Mouse (Mus musculus): ENCODE results near the gene Ndufb6. TPM values are rescaled to one million over a fixed set of nuclear protein-coding genes. Genes with fewer than 3 reads are reported as not detected.

Gene Ndufb6
- total RNA-seq, 2 experiments from 2014 or later, result 166 to 192 TPM

- no peak for DNase-seq (ENCODE audit: extremely low spot score in 1 of 2, low spot score in 1 of 2)
These were observed 14.9 kb downstream of the Ndufb6 start for GRCm38 (mm10) chr4:40264321-40264720.

- DNase-seq (ENCODE audit: extremely low spot score in 1 of 2, low spot score in 1 of 2), result no peak
These were observed 24.7 kb downstream of the Ndufb6 start for GRCm38 (mm10) chr4:40254385-40255103.

DNA sequence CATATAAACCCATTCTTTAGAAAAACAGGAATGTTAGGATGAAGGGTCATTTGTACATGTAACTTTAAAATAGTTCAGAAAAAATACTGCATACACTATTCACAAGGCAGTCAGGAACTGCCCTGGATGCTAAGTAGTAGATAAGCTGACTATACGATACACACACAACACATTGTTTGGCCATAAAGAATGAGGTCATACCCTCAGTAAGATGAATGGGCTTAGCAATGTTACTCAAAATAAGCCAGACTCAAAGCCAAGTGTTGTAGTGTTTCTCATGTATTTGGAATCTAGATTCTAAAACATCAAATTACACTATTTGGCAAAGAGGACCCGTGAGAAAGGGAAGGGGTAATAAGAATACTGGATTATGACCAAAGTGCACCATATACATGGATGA, 25.5 kb downstream of the Ndufb6 start:
- no peak for DNase-seq (ENCODE audit: extremely low spot score in 1 of 2, low spot score in 1 of 2)

- no peak for DNase-seq (ENCODE audit: extremely low spot score in 1 of 2, low spot score in 1 of 2)
These were observed 28.2 kb downstream of the Ndufb6 start for GRCm38 (mm10) chr4:40250984-40251383.

- DNase-seq (ENCODE audit: extremely low spot score in 1 of 2, low spot score in 1 of 2), result no peak
These were observed 35.2 kb downstream of the Ndufb6 start for GRCm38 (mm10) chr4:40244035-40244434.

DNA sequence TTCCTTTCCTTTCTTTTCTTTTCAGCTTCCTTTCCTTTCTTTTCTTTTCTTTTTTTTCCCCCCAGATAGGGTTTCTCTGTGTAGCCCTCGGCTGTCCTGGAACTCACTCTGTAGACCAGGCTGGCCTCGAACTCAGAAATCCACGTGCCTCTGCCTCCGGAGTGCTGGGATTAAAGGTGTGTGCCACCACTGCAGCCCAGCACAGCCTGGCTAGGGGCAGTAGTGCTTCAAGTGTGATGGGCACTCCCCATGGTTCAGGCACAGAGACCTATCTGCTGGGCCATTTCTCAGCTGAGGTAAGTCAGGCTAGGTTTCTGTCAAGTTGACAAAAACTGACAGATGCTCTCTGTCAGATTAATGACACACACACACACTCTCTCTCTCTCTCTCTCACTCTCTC, 36.2 kb downstream of the Ndufb6 start:
- DNase-seq (ENCODE audit: extremely low spot score in 1 of 2, low spot score in 1 of 2), result no peak

DNA sequence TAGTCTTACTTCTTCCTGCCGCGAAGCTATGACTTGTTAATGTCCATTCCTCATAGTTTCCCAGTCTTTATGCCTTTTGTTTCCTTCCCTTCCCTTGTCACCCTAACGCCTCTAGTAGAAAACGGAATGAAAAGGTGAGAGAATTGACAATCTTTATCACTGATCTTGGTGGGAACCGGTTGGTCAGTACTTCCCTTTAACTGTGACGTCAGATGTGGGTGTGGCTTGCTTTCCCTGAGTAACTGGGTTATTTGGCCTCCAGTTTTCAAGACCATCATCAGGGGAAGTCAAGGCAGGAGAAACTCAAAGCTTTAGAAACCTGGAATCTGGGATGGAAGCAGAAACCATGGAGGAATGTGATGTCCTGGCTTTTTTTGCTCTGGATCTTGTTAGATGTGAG, 37.3 kb downstream of the Ndufb6 start:
- DNase-seq (ENCODE audit: extremely low spot score in 1 of 2, low spot score in 1 of 2), result no peak

GRCm38 (mm10) chr4:40240272-40240744, 38.9 kb downstream of the Ndufb6 start:
- no peak for DNase-seq (ENCODE audit: extremely low spot score in 1 of 2, low spot score in 1 of 2)

- DNase-seq (ENCODE audit: extremely low spot score in 1 of 2, low spot score in 1 of 2), result no peak
These were observed 39.6 kb downstream of the Ndufb6 start, which contains the start of gene Ddx58 for GRCm38 (mm10) chr4:40239409-40240271. Gene Ddx58 (minus strand): TSS chr4:40239828.

- no peak for DNase-seq (ENCODE audit: extremely low spot score in 1 of 2, low spot score in 1 of 2)
These were observed 40.5 kb downstream of the Ndufb6 start for GRCm38 (mm10) chr4:40238483-40239408.

- DNase-seq (ENCODE audit: extremely low spot score in 1 of 2, low spot score in 1 of 2), result no peak
These were observed 42.4 kb downstream of the Ndufb6 start for GRCm38 (mm10) chr4:40236829-40237228.

GRCm38 (mm10) chr4:40234256-40234655, 45.0 kb downstream of the Ndufb6 start:
- no peak for DNase-seq (ENCODE audit: extremely low spot score in 1 of 2, low spot score in 1 of 2)

DNA sequence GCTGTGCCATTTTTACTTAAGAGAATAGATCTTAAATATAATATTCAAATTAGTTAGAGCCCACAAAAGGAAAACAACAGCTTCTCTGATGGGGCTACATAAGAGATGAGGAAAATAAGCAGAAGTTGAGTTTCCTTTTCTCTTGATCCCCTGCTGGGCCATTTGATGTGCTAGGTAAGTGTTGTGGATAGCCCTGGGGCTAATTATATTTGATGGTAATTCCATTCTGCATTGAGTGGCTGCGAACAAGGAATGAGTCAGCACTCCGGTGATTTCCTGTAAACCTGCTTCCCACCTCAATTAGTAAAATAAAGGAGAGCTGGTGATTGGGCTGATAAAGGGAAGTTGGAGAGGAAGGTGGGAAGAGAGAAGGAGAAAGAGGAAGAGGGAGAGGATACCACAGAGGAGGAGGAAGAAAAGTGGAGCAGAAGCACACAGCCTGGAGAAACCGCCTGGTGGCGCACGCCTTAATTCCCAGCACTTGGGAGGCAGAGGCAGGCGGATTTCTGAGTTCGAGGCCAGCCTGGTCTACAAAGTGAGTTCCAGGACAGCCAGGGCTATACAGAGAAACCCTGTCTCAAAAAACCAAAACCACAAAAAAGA, 46.1 kb downstream of the Ndufb6 start:
- DNase-seq (ENCODE audit: extremely low spot score in 1 of 2, low spot score in 1 of 2), result no peak

- DNase-seq (ENCODE audit: extremely low spot score in 1 of 2, low spot score in 1 of 2), result no peak
These were observed 49.5 kb downstream of the Ndufb6 start for GRCm38 (mm10) chr4:40229723-40230122.

- no peak for DNase-seq (ENCODE audit: extremely low spot score in 1 of 2, low spot score in 1 of 2)
These were observed 51.3 kb downstream of the Ndufb6 start for GRCm38 (mm10) chr4:40227886-40228285.

- DNase-seq (ENCODE audit: extremely low spot score in 1 of 2, low spot score in 1 of 2), result no peak
These were observed 52.1 kb downstream of the Ndufb6 start for GRCm38 (mm10) chr4:40227131-40227530.

DNA sequence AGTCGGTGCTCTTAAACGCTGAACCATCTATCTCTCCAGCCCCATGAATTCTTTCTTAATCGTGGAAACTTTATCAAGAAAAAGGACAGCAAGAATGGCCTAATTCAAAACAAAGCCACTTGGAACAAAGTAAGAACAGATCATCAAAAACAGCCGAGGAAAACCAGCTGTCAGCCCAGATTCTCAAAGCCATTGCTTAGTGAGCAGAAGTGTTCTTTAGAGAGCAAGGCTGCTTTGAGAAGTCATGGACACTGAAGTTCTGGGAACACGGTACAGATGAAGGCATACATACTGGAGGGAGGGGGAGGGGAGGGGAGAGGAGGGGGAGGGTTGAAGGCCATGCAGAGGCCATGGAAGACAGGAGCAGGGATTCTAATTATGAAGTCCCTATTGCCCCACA, 53.1 kb downstream of the Ndufb6 start:
- no peak for DNase-seq (ENCODE audit: extremely low spot score in 1 of 2, low spot score in 1 of 2)

DNA sequence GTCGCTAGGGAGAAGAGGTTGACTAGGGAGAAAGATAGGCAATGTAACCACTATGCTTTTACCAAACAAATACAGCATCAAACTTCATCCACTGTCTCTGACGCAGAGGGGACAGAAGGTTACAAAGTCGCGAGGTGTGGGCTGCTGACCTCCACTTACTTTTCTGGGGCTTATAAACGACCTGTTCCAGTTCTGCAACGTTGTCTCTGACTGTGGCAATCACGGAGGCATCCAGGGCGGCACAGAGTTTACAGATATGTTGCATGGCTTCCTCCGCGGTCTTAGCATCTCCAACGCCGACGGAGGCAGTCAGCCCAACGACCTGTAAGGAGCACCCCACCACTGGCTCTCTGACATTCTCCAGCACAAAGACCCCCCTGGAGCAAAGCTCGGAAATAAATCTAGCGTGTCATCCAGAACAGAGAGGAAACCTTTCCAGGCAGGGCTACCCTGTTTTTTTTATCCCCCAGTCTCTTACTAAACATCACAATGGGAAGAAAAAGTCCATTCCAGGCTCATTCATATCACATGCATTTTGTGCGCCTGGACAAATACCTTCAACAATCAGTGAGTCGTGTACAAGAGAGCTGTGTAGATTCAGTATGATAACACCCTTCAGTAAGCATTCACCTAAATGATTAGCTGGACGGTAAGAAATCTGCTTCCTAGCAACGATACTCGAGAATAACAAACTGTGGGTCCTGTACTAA, 57.2 kb downstream of the Ndufb6 start:
- no peak for DNase-seq (ENCODE audit: extremely low spot score in 1 of 2, low spot score in 1 of 2)

GRCm38 (mm10) chr4:40221004-40221760, 58.0 kb downstream of the Ndufb6 start:
- DNase-seq (ENCODE audit: extremely low spot score in 1 of 2, low spot score in 1 of 2), result no peak
